Mouse (Mus musculus) spleen, postnatal 10 days (tissue): ENCODE results near the gene Xylt2.

Experiments used
- DNase-seq, 2 experiments: peaks; one replicate each; pipeline ENCODE4 v3.0.0; 2021 to 2022; ENCODE audit warnings: low spot score in 2 of 2

Gene Xylt2

GRCm38 (mm10) chr11:94615494-94615893 is 61.8 kb downstream of the Xylt2 start:
- no peak for DNase-seq

- no peak for DNase-seq
Observed at GRCm38 (mm10) chr11:94614603-94615002, 62.7 kb downstream of the Xylt2 start.
